Mouse (Mus musculus) lung, adult 2 months (tissue): Measurements from ENCODE around the gene Golga3. TPM values are rescaled to one million over a fixed set of nuclear protein-coding genes. Genes with fewer than 3 reads are reported as not detected.

Experiments used
- DNase-seq: peaks from one replicate; pipeline ENCODE4 v3.0.0; 2022
- H3K4me1 ChIP-seq: fragments of 200-500 bp; 2 replicates; pipeline ENCODE4 v1.6.1; 2011; ENCODE audit warnings: low read length; ENCODE audit not compliant: control insufficient read depth, insufficient read depth
- H3K4me3 ChIP-seq: fragments of 200-500 bp; replicated peaks from 2 replicates; pipeline ENCODE3; 2011; ENCODE audit warnings: low read depth, mild to moderate bottlenecking, control low read depth, low read length; ENCODE audit errors: extremely low read depth
- CTCF ChIP-seq: fragments of 200-500 bp; IDR thresholded peaks from 2 replicates; pipeline ENCODE4 v1.5.1; 2011; ENCODE audit warnings: mild to moderate bottlenecking, low read length, control low read depth; ENCODE audit not compliant: insufficient read depth
- POLR2A ChIP-seq: fragments of 200-500 bp; IDR thresholded peaks from 2 replicates; pipeline ENCODE4 v1.6.1; 2011; ENCODE audit warnings: low read depth, mild to moderate bottlenecking, control low read depth, low read length, borderline replicate concordance; ENCODE audit errors: extremely low read depth
- WGBS: fragments of 180-500 bp; shearing (Covaris S2); methylation state at CpG from one replicate; pipeline ENCODE4 v1.1.7; 2018; 5-methylcytosine and 5-hydroxymethylcytosine counted together
- polyA plus RNA-seq: library from polyadenylated mRNA; depleted of rRNA; stranded (reverse); fragments of >200 nt; gene quantifications from 2 replicates; pipeline ENCODE4 v1.2.3, GENCODE M21; 2012; rRNA removed

The Golga3 gene
- polyA plus RNA-seq, 1 experiment: 11.1 TPM

GRCm38 (mm10) chr5:110274846-110275245 is 98.3 kb downstream of the Golga3 start:
- TF ChIP-seq CTCF (no peak), POLR2A (no peak)
- Histone ChIP-seq H3K4me3 (no peak overlapping the region), H3K4me1 (no peaks in the 10 kb centered on the region; the same call in 1 of the 2 replicates)
- WGBS: 43% methylated on average over 2 of the region's 2 CpGs
- DNase-seq: no peak

Other genes with a start within 250 kb of the Golga3 start
- 2.8 and 4.4 TPM in 2 replicates for gene Zfp932, start 180.2 kb upstream of the Golga3 start, polyA plus RNA-seq
- gene Gm17655, start 104.2 kb upstream of the Golga3 start, polyA plus RNA-seq: 0.06 and 0.11 TPM in 2 replicates
- gene Gm35315, start 82.3 kb upstream of the Golga3 start, polyA plus RNA-seq: 0.05 and 0.08 TPM in 2 replicates
- gene Plcxd1, start 76.7 kb upstream of the Golga3 start, polyA plus RNA-seq: 4.1 and 8.1 TPM in 2 replicates
- gene Gtpbp6, start 68.5 kb upstream of the Golga3 start, polyA plus RNA-seq: 114 and 137 TPM in 2 replicates
- gene Zfp605, start 66.6 kb upstream of the Golga3 start, polyA plus RNA-seq: 0.48 and 0.56 TPM in 2 replicates
- 46.3 and 48.0 TPM in 2 replicates for gene Chfr, start 40.9 kb upstream of the Golga3 start, polyA plus RNA-seq
- 9.0 and 10.2 TPM in 2 replicates for gene Ankle2, start 54.3 kb downstream of the Golga3 start, polyA plus RNA-seq
- gene Pgam5, start 93.2 kb downstream of the Golga3 start, polyA plus RNA-seq: 13.7 and 14.2 TPM in 2 replicates
- gene Pxmp2, start 109.5 kb downstream of the Golga3 start, polyA plus RNA-seq: 10.5 and 11.5 TPM in 2 replicates
- 1.0 and 1.7 TPM in 2 replicates for gene Pole, start 109.6 kb downstream of the Golga3 start, polyA plus RNA-seq
- 1.2 TPM in 2 replicates for gene P2rx2, start 166.5 kb downstream of the Golga3 start, polyA plus RNA-seq
- 0.19 and 0.51 TPM in 2 replicates for gene Lrcol1, start 168.0 kb downstream of the Golga3 start, polyA plus RNA-seq